Mouse (Mus musculus) liver, embryonic 14.5 days (tissue): ENCODE measurements around the gene Kcnip4.

Experiments
- CTCF ChIP-seq: IDR thresholded peaks from 2 replicates; pipeline ENCODE4 v1.5.1; 2016; ENCODE audit warnings: antibody characterized with exemption, low read depth, control low read depth
- EP300 ChIP-seq: IDR thresholded peaks from 2 replicates; pipeline ENCODE4 v1.6.1; 2016; ENCODE audit warnings: antibody characterized with exemption, low read depth

GRCm38 (mm10) chr5:48345095-48345982, 1179.4 kb downstream of the Kcnip4 start:
- peak; percentile 23; the same call in 1 of the 2 replicates for TF ChIP-seq CTCF
- no peak for TF ChIP-seq EP300
